ENCODE assay signal across 8 mouse cellular contexts in the genomic region with DNA sequence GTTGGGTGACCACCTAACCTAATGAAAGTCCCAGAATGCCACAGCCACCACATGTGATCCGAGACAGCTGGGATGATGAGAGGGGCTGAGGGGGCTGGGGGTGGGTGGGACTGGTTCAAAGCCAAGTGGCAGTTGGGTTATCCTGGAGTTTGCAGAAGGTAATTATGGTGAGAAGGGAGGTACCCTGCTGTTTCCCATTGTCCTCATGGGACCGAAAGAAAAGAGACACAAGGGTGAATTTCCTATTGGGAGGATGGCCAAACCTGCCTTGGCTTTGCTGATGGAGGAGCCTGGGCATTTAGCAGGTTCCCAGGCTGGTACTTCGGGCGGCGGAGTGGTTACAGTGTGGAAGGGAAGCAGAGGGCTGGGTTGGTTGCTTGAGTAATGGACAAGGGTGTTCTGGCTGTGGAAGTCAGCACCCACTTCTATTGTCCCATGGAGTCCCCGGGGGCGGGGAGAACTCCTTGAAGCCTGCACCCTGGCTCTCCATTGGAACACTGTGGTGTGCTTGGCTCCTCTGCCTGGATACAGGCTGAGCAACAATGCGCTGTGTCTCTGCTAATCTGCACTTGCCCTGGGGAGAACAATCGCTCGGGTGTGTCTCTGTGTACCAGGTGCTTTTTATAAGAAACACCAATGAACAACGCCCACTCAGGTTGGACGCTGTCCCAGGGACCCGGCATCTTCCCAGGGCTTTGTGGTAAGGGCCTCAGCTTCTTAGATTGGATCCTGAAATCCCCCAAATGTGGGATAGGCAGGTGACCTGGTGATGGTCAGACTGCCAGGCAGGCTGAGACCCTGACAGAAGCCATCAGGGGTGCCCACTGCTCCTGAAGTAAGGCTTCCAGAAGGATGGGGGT.
DNase-seq lines count a peak whose midpoint lies in the region; ATAC-seq and TF ChIP-seq lines count a peak whose summit lies in the region.

No protein-coding gene starts in this region.

- ATAC-seq in forebrain, embryonic 14.5 days, result no peak
- ATAC-seq in forebrain, postnatal 0 days, result no peak
- ATAC-seq in limb, embryonic 14.5 days (ENCODE audit: low FRiP score, low read depth), result no peak
- ATAC-seq in CD4-positive, CD25-positive, alpha-beta regulatory T cell, adult 4 months, result no peak
- ATAC-seq in megakaryocyte progenitor cell, adult 5-6 weeks (replicated peaks; ENCODE audit: poor library complexity), result no peak

- H3K4me3 ChIP-seq in forebrain, embryonic 14.5 days (ENCODE audit: low read depth, low read length), result no peak overlapping the region
- H3K4me3 ChIP-seq in forebrain, postnatal 0 days (ENCODE audit: low read depth, low read length), result no peak overlapping the region
- no peak overlapping the region for H3K4me3 ChIP-seq in spleen, adult 2 months (ENCODE audit: extremely low read depth, insufficient read depth, insufficient read length)
- H3K4me3 ChIP-seq in limb, embryonic 14.5 days (replicated peaks; ENCODE audit: low read length), result no peak overlapping the region

- no peaks in the 10 kb centered on the region for H3K36me3 ChIP-seq in forebrain, embryonic 14.5 days (ENCODE audit: control insufficient read depth, insufficient read depth, low read length)
- no peaks in the 10 kb centered on the region for H3K36me3 ChIP-seq in forebrain, postnatal 0 days (ENCODE audit: insufficient read depth)
- H3K36me3 ChIP-seq in spleen, adult 2 months (ENCODE audit: control insufficient read depth, insufficient read depth, low read length), result no peaks in the 10 kb centered on the region
- H3K36me3 ChIP-seq in limb, embryonic 14.5 days (ENCODE audit: control insufficient read depth, insufficient read depth, low read length), result no peaks in the 10 kb centered on the region

- no peak overlapping the region for H3K4me2 ChIP-seq in forebrain, embryonic 14.5 days (ENCODE audit: low read length)
- no peak overlapping the region for H3K4me2 ChIP-seq in forebrain, postnatal 0 days (ENCODE audit: low read depth)
- no peak overlapping the region for H3K4me2 ChIP-seq in limb, embryonic 14.5 days (replicated peaks; ENCODE audit: low read depth, low read length, severe bottlenecking)

- DNase-seq in forebrain, embryonic 14.5 days (ENCODE audit: low spot score), result peak; percentile 35
- DNase-seq in forebrain, postnatal 0 days, result no peak
- no peak for DNase-seq in spleen, adult 2 months (ENCODE audit: low read depth in 1 of 2, low spot score in 2 of 2)
- no peak for DNase-seq in spleen, postnatal 36 days (ENCODE audit: low spot score in 2 of 2)
- DNase-seq in limb, embryonic 14.5 days (ENCODE audit: low spot score), result no peak
- no peak for DNase-seq in gastrocnemius, postnatal 10 days

- H3K27ac ChIP-seq in forebrain, embryonic 14.5 days (ENCODE audit: low read depth, low read length), result no peak overlapping the region
- no peak overlapping the region for H3K27ac ChIP-seq in forebrain, postnatal 0 days (ENCODE audit: low read depth, low read length)
- 0 out of 2 replicates have a peak overlapping the region, but pooled peaks have one; percentile 29 for H3K27ac ChIP-seq in spleen, adult 2 months (ENCODE audit: insufficient read depth, low read length)
- H3K27ac ChIP-seq in limb, embryonic 14.5 days (replicated peaks; ENCODE audit: low read depth, low read length), result peak overlapping the region; percentile 88; the same call in 1 of the 2 replicates

- no peak for TF ChIP-seq CTCF in forebrain, postnatal 0 days (IDR thresholded peaks at IDR 0.05; ENCODE audit: low read depth)
- no peak for TF ChIP-seq CTCF in spleen, adult 2 months (IDR thresholded peaks at IDR 0.05; ENCODE audit: extremely low read depth, insufficient read depth, insufficient read length, insufficient replicate concordance)

- no peaks in the 10 kb centered on the region for H3K9me3 ChIP-seq in forebrain, embryonic 14.5 days (replicated peaks; ENCODE audit: control insufficient read depth, low read length)
- H3K9me3 ChIP-seq in forebrain, postnatal 0 days (ENCODE audit: low read length), result no peaks in the 10 kb centered on the region
- H3K9me3 ChIP-seq in limb, embryonic 14.5 days (ENCODE audit: control insufficient read depth, low read length), result no peaks in the 10 kb centered on the region

- H3K27me3 ChIP-seq in forebrain, embryonic 14.5 days (replicated peaks; ENCODE audit: control insufficient read depth, insufficient read depth, low read length), result no peaks in the 10 kb centered on the region
- no peaks in the 10 kb centered on the region for H3K27me3 ChIP-seq in forebrain, postnatal 0 days (ENCODE audit: insufficient read depth, low read length)
- no peaks in the 10 kb centered on the region; the same call in 1 of the 2 replicates for H3K27me3 ChIP-seq in spleen, adult 2 months (ENCODE audit: control insufficient read depth, insufficient read depth, low read length)
- no peaks in the 10 kb centered on the region for H3K27me3 ChIP-seq in limb, embryonic 14.5 days (ENCODE audit: control insufficient read depth, insufficient read depth, low read length)

- 46% methylated on average over 13 of the region's 13 CpGs for WGBS in forebrain, embryonic 14.5 days
- WGBS in forebrain, postnatal 0 days, result 59% methylated on average over 13 of the region's 13 CpGs
- WGBS in spleen, adult 2 months, result 66% methylated on average over 13 of the region's 13 CpGs
- WGBS in limb, embryonic 14.5 days, result 55% methylated on average over 13 of the region's 13 CpGs

- TF ChIP-seq POLR2A in spleen, adult 2 months (IDR thresholded peaks at IDR 0.05; ENCODE audit: low read depth, low read length), result no peak
- no peak for TF ChIP-seq POLR2A in limb, embryonic 14.5 days (IDR thresholded peaks at IDR 0.05; ENCODE audit: borderline replicate concordance, extremely low read depth, insufficient read depth, insufficient read length)

- H3K4me1 ChIP-seq in forebrain, embryonic 14.5 days (ENCODE audit: control insufficient read depth, insufficient read depth, low read length), result peaks cover 36% of the 10 kb centered on the region
- peaks cover 8% of the 10 kb centered on the region; the same call in 1 of the 2 replicates for H3K4me1 ChIP-seq in forebrain, postnatal 0 days (ENCODE audit: insufficient read depth)
- peaks cover 21% of the 10 kb centered on the region; the same call in 1 of the 2 replicates for H3K4me1 ChIP-seq in spleen, adult 2 months (ENCODE audit: control insufficient read depth, insufficient read depth, insufficient read length)
- peaks cover 46% of the 10 kb centered on the region for H3K4me1 ChIP-seq in limb, embryonic 14.5 days (ENCODE audit: control insufficient read depth, insufficient read depth, low read length)

- no peak overlapping the region for H3K9ac ChIP-seq in forebrain, embryonic 14.5 days (ENCODE audit: low read length)
- no peak overlapping the region for H3K9ac ChIP-seq in forebrain, postnatal 0 days
- H3K9ac ChIP-seq in limb, embryonic 14.5 days (ENCODE audit: low read depth, low read length, severe bottlenecking), result no peak overlapping the region

Comparison
In these comparisons a context has a peak if more than half of its experiments do, and no peak if none do; other contexts are left out.
1. H3K27ac ChIP-seq: peak in spleen, adult 2 months (single experiment) and limb, embryonic 14.5 days (single experiment); none in forebrain, embryonic 14.5 days (single experiment) and forebrain, postnatal 0 days (single experiment).